Mouse (Mus musculus): ENCODE data around the gene 4930480E11Rik. TPM values are rescaled to one million over a fixed set of nuclear protein-coding genes. Genes with fewer than 3 reads are reported as not detected.
"Not testable (repeated sequence)": the region's sequence is repeated elsewhere in the genome, so short reads cannot be mapped to it uniquely, and the experiment has no call there.

The 4930480E11Rik gene
- not detected in 2 replicates for polyA plus RNA-seq (2015; fragmentation: Nextera tagmentation; extraction: Ambion mirVana)

- no peak for DNase-seq (ENCODE audit: low spot score)
Measured at GRCm38 (mm10) chrX:78369343-78369742, at the start of gene 4930480E11Rik. Gene 4930480E11Rik, plus strand, starts transcription at chrX:78369643.

GRCm38 (mm10) chrX:78403346-78403745, 33.9 kb downstream of the 4930480E11Rik start:
- DNase-seq (ENCODE audit: low spot score) = not testable (repeated sequence)

Other genes with a start within 250 kb of the 4930480E11Rik start
- not detected in 2 replicates for gene Gm5938, start 244.2 kb upstream of the 4930480E11Rik start, polyA plus RNA-seq (2015; fragmentation: Nextera tagmentation; extraction: Ambion mirVana)
- gene Obp1b, start 182.9 kb upstream of the 4930480E11Rik start, polyA plus RNA-seq (2015; fragmentation: Nextera tagmentation; extraction: Ambion mirVana) = not detected in 2 replicates
- gene Gm14743, start 123.7 kb upstream of the 4930480E11Rik start, polyA plus RNA-seq (2015; fragmentation: Nextera tagmentation; extraction: Ambion mirVana) = not detected in 2 replicates
- gene Prrg1, start 214.3 kb downstream of the 4930480E11Rik start, polyA plus RNA-seq (2015; fragmentation: Nextera tagmentation; extraction: Ambion mirVana) = 8.3 and 8.6 TPM in 2 replicates

All from thymus, postnatal 0 days (tissue).